Mouse (Mus musculus) lung, adult 2 months (tissue): ENCODE measurements around the gene Lgi4.

Experiments
- CTCF ChIP-seq: fragments of 200-500 bp; IDR thresholded peaks from 2 replicates; pipeline ENCODE4 v1.5.1; 2011; ENCODE audit warnings: mild to moderate bottlenecking, low read length, control low read depth; ENCODE audit not compliant: insufficient read depth
- POLR2A ChIP-seq: fragments of 200-500 bp; IDR thresholded peaks from 2 replicates; pipeline ENCODE4 v1.6.1; 2011; ENCODE audit warnings: low read depth, mild to moderate bottlenecking, control low read depth, low read length, borderline replicate concordance; ENCODE audit errors: extremely low read depth

DNA sequence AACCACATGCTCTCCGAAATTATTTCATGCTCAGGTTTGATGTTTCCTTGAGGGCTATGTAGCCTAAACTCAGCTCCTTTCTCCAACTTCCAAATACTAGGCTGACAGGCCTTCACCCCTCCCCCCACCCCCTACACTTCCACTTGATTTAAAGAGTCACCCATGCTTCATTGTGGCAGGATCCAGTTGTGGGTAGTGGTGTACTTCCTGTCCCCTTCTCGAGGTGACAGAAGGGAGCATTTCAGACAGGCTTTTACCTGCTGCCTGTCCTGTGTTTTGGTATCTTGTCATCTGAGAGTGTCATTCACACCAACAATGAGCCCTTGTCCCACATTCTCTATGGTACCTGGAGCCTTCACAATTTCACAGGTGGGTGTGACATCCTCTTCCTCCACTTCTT is 28.1 kb downstream of the Lgi4 start:
- no peak for TF ChIP-seq POLR2A
- no peak for TF ChIP-seq CTCF
